Mouse (Mus musculus) MEL (cell line): ENCODE measurements at regions not wholly inside any gene's neighbourhood (a gene's known extent, or its start where the extent isn't known, plus 50 kb on each side); places are given as distances from the start of the nearest gene placed in this dataset.

ENCODE experiments used
- POLR2A ChIP-seq, 2 experiments: IDR thresholded peaks; 2 replicates each; pipeline ENCODE4 v1.6.1; 2011 to 2012; ENCODE audit warnings: low read length in 2 of 2, mild to moderate bottlenecking in 2 of 2, control low read depth in 1 of 2, improper control_type of control experiment in 1 of 2, low read depth in 1 of 2, moderate library complexity in 1 of 2; ENCODE audit not compliant: control insufficient read depth in 1 of 2, insufficient read depth in 1 of 2, poor library complexity in 1 of 2
- SMC3 ChIP-seq: IDR thresholded peaks from 2 replicates; pipeline ENCODE4 v1.6.1; 2011; ENCODE audit warnings: low read depth, low read length, improper control_type of control experiment
- USF1 ChIP-seq: IDR thresholded peaks from 2 replicates; pipeline ENCODE4 v1.6.1; 2014; ENCODE audit warnings: low read depth, mild to moderate bottlenecking, inconsistent platforms, low read length, improper control_type of control experiment, moderate library complexity
- ZC3H11A ChIP-seq: IDR thresholded peaks from 2 replicates; pipeline ENCODE4 v1.6.1; 2012; ENCODE audit warnings: low read depth, mild to moderate bottlenecking, inconsistent platforms, low read length, improper control_type of control experiment

DNA sequence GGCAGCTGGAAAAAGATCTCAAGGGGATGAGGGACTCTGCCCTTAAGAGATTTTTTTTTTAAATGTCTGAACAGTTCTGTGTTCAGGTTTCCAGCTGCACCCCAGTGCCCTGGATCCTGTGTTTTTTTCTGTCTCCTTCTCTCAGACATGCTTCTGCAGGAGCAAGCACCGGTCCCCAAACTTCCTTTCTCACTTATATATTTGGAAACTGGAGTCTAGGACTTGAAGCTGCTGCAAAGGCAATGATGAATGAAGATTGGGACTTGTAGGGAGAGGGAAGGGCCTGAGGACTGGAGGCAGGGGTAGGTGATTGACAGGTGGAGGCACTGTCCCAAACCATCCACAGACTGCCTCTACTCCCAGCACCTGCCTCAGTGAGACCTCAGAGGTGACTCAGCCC, 255.5 kb upstream of the Cdh5 start:
- TF ChIP-seq POLR2A (IDR thresholded peaks at IDR 0.05; ENCODE audit: control insufficient read depth in 1 of 2, insufficient read depth in 1 of 2, low read depth in 1 of 2, low read length in 2 of 2, poor library complexity in 1 of 2) (no peak), USF1 (no peak), ZC3H11A (no peak), SMC3 (no peak)
